Mouse (Mus musculus) left cerebral cortex, adult 18-20 months (tissue): Measurements from ENCODE around the gene Fads6. TPM values are rescaled to one million over a fixed set of nuclear protein-coding genes. Genes with fewer than 3 reads are reported as not detected.

ENCODE experiments used
- DNase-seq, 2 experiments: peaks; one replicate each; pipeline ENCODE4 v3.0.0; 2021 to 2022; ENCODE audit warnings: low spot score in 2 of 2, mixed read lengths in 1 of 2
- total RNA-seq, 2 experiments: library from RNA; stranded (reverse); gene quantifications; 2 replicates each; pipeline ENCODE4 v1.2.3; 2021

The Fads6 gene
- total RNA-seq, 2 experiments from 2014 or later, result 14.6 to 15.5 TPM

GRCm38 (mm10) chr11:115259134-115259533 lies 38.3 kb downstream of the Fads6 start:
- DNase-seq, result no peak

GRCm38 (mm10) chr11:115257775-115258510 lies 39.5 kb downstream of the Fads6 start:
- no peak for DNase-seq

GRCm38 (mm10) chr11:115251258-115251657 lies 46.2 kb downstream of the Fads6 start:
- DNase-seq, result no peak

GRCm38 (mm10) chr11:115250405-115251090 lies 46.9 kb downstream of the Fads6 start:
- DNase-seq, result no peak

- no peak for DNase-seq
Measured at GRCm38 (mm10) chr11:115249721-115250404, 47.6 kb downstream of the Fads6 start.

- DNase-seq, result no peak
Measured at GRCm38 (mm10) chr11:115247945-115248344, 49.5 kb downstream of the Fads6 start.

- no peak for DNase-seq
Measured at GRCm38 (mm10) chr11:115247240-115247639, 50.2 kb downstream of the Fads6 start.

- no peak for DNase-seq
Measured at GRCm38 (mm10) chr11:115246386-115246785, 51.1 kb downstream of the Fads6 start.

GRCm38 (mm10) chr11:115244840-115245239 lies 52.6 kb downstream of the Fads6 start:
- no peak for DNase-seq

GRCm38 (mm10) chr11:115243783-115244182 lies 53.7 kb downstream of the Fads6 start:
- no peak for DNase-seq

GRCm38 (mm10) chr11:115242746-115243145 lies 54.7 kb downstream of the Fads6 start:
- DNase-seq, result no peak

GRCm38 (mm10) chr11:115241402-115241801 lies 56.1 kb downstream of the Fads6 start:
- no peak for DNase-seq

GRCm38 (mm10) chr11:115236570-115236969 lies 60.9 kb downstream of the Fads6 start:
- DNase-seq, result no peak

GRCm38 (mm10) chr11:115234320-115235044 lies 63.0 kb downstream of the Fads6 start:
- no peak for DNase-seq

GRCm38 (mm10) chr11:115233526-115234290 lies 63.8 kb downstream of the Fads6 start:
- DNase-seq, result peak; percentile 18 to 28

GRCm38 (mm10) chr11:115232889-115233288 lies 64.6 kb downstream of the Fads6 start:
- DNase-seq, result no peak

GRCm38 (mm10) chr11:115231924-115232323 lies 65.5 kb downstream of the Fads6 start:
- no peak for DNase-seq

- DNase-seq, result no peak
Measured at GRCm38 (mm10) chr11:115231168-115231915, 66.1 kb downstream of the Fads6 start.
